Mouse (Mus musculus) cerebellum, adult 2 months (tissue): ENCODE data around the gene Pias4.

Source experiments
- CTCF ChIP-seq: fragments of 200-500 bp; IDR thresholded peaks from 2 replicates; pipeline ENCODE4 v1.5.1; 2011; ENCODE audit warnings: low read depth, mild to moderate bottlenecking, control low read depth, low read length, moderate library complexity, borderline replicate concordance; ENCODE audit not compliant: insufficient read depth
- POLR2A ChIP-seq: fragments of 200-500 bp; IDR thresholded peaks from 2 replicates; pipeline ENCODE4 v1.6.1; 2011; ENCODE audit warnings: low read length, control low read depth, borderline replicate concordance; ENCODE audit not compliant: insufficient read depth

DNA sequence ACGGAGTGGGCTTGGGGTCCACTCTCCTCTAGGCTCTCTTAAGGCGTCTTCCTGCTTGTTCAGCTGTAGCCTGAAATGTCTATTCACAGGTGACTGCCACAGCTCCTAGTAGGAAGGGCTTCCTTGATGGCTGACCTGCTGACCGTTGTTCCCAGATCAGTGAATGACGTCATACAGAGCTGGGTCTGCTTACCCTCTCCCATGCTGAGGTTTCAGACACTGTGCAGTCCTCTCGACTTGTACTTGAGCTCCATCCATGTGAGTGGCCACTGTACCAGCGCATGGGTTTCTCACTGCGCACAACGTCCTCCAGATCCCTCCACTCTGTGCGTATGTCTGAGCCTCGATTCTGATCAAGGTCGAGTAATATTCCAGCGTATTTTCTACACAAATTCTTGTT is 15.1 kb downstream of the Pias4 start:
- TF ChIP-seq CTCF (no peak), POLR2A (no peak)
